Mouse (Mus musculus) limb, embryonic 10.5 days (tissue): ENCODE results near the gene Pax4. TPM values are rescaled to one million over a fixed set of nuclear protein-coding genes. Genes with fewer than 3 reads are reported as not detected.

ENCODE experiments used
- DNase-seq: peaks from one replicate; pipeline ENCODE4 v3.0.0-alpha.2; 2017; ENCODE audit warnings: low spot score
- H3K27ac ChIP-seq: fragments of 300-500 bp; sonication (generic); 2 replicates; pipeline ENCODE4 v1.5.1; 2016; ENCODE audit warnings: mild to moderate bottlenecking
- H3K27me3 ChIP-seq: fragments of 300-500 bp; sonication (generic); 2 replicates; pipeline ENCODE4 v1.6.1; 2016; ENCODE audit warnings: low read depth, mild to moderate bottlenecking; ENCODE audit not compliant: poor library complexity, severe bottlenecking
- H3K36me3 ChIP-seq: fragments of 300-500 bp; sonication (generic); 2 replicates; pipeline ENCODE4 v1.6.1; 2016; ENCODE audit warnings: mild to moderate bottlenecking, moderate library complexity
- H3K4me1 ChIP-seq: fragments of 300-500 bp; sonication (generic); 2 replicates; pipeline ENCODE4 v1.6.1; 2016
- H3K4me3 ChIP-seq: fragments of 300-500 bp; sonication (generic); 2 replicates; pipeline ENCODE4 v1.5.1; 2016; ENCODE audit warnings: mild to moderate bottlenecking, moderate library complexity
- H3K9me3 ChIP-seq: fragments of 300-500 bp; sonication (generic); replicated peaks from 2 replicates; pipeline ENCODE4 v1.6.1; 2016; ENCODE audit warnings: mild to moderate bottlenecking
- WGBS: fragments of 180-500 bp; shearing (Covaris S2); methylation state at CpG from one replicate; pipeline ENCODE4 v1.1.7; 2016; 5-methylcytosine and 5-hydroxymethylcytosine counted together
- polyA plus RNA-seq: library from polyadenylated mRNA; unstranded; fragments of >200 nt; fragmentation: Nextera tagmentation; extraction: Ambion mirVana; gene quantifications from 2 replicates; pipeline ENCODE4 v1.2.1, GENCODE M21; 2016

The Pax4 gene
- polyA plus RNA-seq, 1 experiment from 2014 or later, result not detected

- no peak for DNase-seq
- H3K27ac ChIP-seq, result no peak overlapping the region
- H3K9me3 ChIP-seq, result no peaks in the 10 kb centered on the region
- H3K4me3 ChIP-seq, result no peak overlapping the region
- H3K36me3 ChIP-seq, result peaks cover 17% of the 10 kb centered on the region
- H3K27me3 ChIP-seq, result no peaks in the 10 kb centered on the region
- H3K4me1 ChIP-seq, result no peaks in the 10 kb centered on the region
- WGBS, result 79% methylated on average over 2 of the region's 2 CpGs
Observed at GRCm38 (mm10) chr6:28411236-28411635, 37.9 kb downstream of the Pax4 start.

- Histone ChIP-seq H3K36me3 (peaks cover 5% of the 10 kb centered on the region), H3K4me3 (no peak overlapping the region), H3K27me3 (no peaks in the 10 kb centered on the region), H3K9me3 (no peaks in the 10 kb centered on the region), H3K4me1 (no peaks in the 10 kb centered on the region), H3K27ac (no peak overlapping the region)
- no peak for DNase-seq
- 86% methylated on average over 9 of the region's 9 CpGs for WGBS
Observed at GRCm38 (mm10) chr6:28410053-28410452, 39.1 kb downstream of the Pax4 start.

- no peak overlapping the region for H3K4me3 ChIP-seq
- 87% methylated on average over 4 of the region's 4 CpGs for WGBS
- H3K4me1 ChIP-seq, result peaks cover 11% of the 10 kb centered on the region
- no peaks in the 10 kb centered on the region for H3K36me3 ChIP-seq
- peaks cover 47% of the 10 kb centered on the region for H3K27me3 ChIP-seq
- no peaks in the 10 kb centered on the region for H3K9me3 ChIP-seq
- no peak overlapping the region for H3K27ac ChIP-seq
- DNase-seq, result no peak
Observed at GRCm38 (mm10) chr6:28399791-28400190, 49.4 kb downstream of the Pax4 start.

- DNase-seq, result no peak
- Histone ChIP-seq H3K36me3 (no peaks in the 10 kb centered on the region), H3K9me3 (no peaks in the 10 kb centered on the region), H3K27ac (no peak overlapping the region), H3K4me3 (no peak overlapping the region), H3K4me1 (peaks cover 11% of the 10 kb centered on the region), H3K27me3 (peaks cover 54% of the 10 kb centered on the region)
- WGBS, result 78% methylated on average over 3 of the region's 3 CpGs
Observed at GRCm38 (mm10) chr6:28398726-28399125, 50.4 kb downstream of the Pax4 start.

- peaks cover 11% of the 10 kb centered on the region for H3K4me1 ChIP-seq
- H3K36me3 ChIP-seq, result no peaks in the 10 kb centered on the region
- H3K27me3 ChIP-seq, result peaks cover 54% of the 10 kb centered on the region
- peak within 1 kb of the TSS; percentile 77 for H3K27ac ChIP-seq
- DNase-seq, result peak; percentile 77
- under 1% methylated on average over 33 of the region's 33 CpGs for WGBS
- H3K4me3 ChIP-seq, result peak within 1 kb of the TSS; percentile 55
- H3K9me3 ChIP-seq, result no peaks in the 10 kb centered on the region
Observed at GRCm38 (mm10) chr6:28397681-28398203, 51.4 kb downstream of the Pax4 start, which contains the start of gene Zfp800. Zfp800 (minus strand) TSS chr6:28398005.

GRCm38 (mm10) chr6:28396853-28397457, 52.2 kb downstream of the Pax4 start:
- peak; percentile 56 for DNase-seq
- Histone ChIP-seq H3K36me3 (no peaks in the 10 kb centered on the region), H3K9me3 (no peaks in the 10 kb centered on the region), H3K4me1 (peaks cover 11% of the 10 kb centered on the region), H3K27me3 (peaks cover 54% of the 10 kb centered on the region), H3K27ac (peak overlapping the region; percentile 77), H3K4me3 (peak overlapping the region; percentile 55)
- WGBS, result 2% methylated on average over 19 of the region's 19 CpGs

GRCm38 (mm10) chr6:28396051-28396852, 52.9 kb downstream of the Pax4 start:
- no peak for DNase-seq
- Histone ChIP-seq H3K4me1 (peaks cover 11% of the 10 kb centered on the region), H3K27ac (no peak overlapping the region), H3K9me3 (no peaks in the 10 kb centered on the region), H3K27me3 (peaks cover 54% of the 10 kb centered on the region), H3K4me3 (peak overlapping the region; percentile 55; the same call in 1 of the 2 replicates), H3K36me3 (no peaks in the 10 kb centered on the region)
- 30% methylated on average over 15 of the region's 15 CpGs for WGBS

Other genes with a start within 250 kb of the Pax4 start
- 10.5 and 12.2 TPM in 2 replicates for gene Zfp800, start 51.3 kb downstream of the Pax4 start, polyA plus RNA-seq
- 251 and 298 TPM in 2 replicates for gene Arf5, start 25.8 kb downstream of the Pax4 start, polyA plus RNA-seq
- gene Fscn3, start 21.6 kb downstream of the Pax4 start, polyA plus RNA-seq, result not detected in 2 replicates
- gene Gcc1, start 21.0 kb downstream of the Pax4 start, polyA plus RNA-seq, result 8.3 and 10.7 TPM in 2 replicates
- gene Snd1, start 25.8 kb upstream of the Pax4 start, polyA plus RNA-seq, result 119 and 138 TPM in 2 replicates